Mouse (Mus musculus): ENCODE results near the gene Ndufa9.
A peak's percentile ranks its signal among the peaks of the same experiment; 100 is the strongest.

Gene Ndufa9

GRCm38 (mm10) chr6:126848712-126849704 lies at the start of gene Ndufa9:
Ndufa9 (minus strand) TSS chr6:126849136.
- peak; percentile 96 for DNase-seq

GRCm38 (mm10) chr6:126877118-126877517 lies 28.2 kb upstream of the Ndufa9 start:
- DNase-seq = no peak

GRCm38 (mm10) chr6:126852881-126853280 lies 3.9 kb upstream of the Ndufa9 start, which contains the start of gene Akap3:
Akap3 (plus strand) TSS chr6:126853098.
- no peak for DNase-seq

GRCm38 (mm10) chr6:126836628-126837027 lies 12.3 kb downstream of the Ndufa9 start:
- DNase-seq = no peak

GRCm38 (mm10) chr6:126823087-126823486 lies 25.8 kb downstream of the Ndufa9 start:
- no peak for DNase-seq

- DNase-seq = no peak
Observed at GRCm38 (mm10) chr6:126816338-126816737, 32.6 kb downstream of the Ndufa9 start.

GRCm38 (mm10) chr6:126815206-126815750 lies 33.7 kb downstream of the Ndufa9 start:
- DNase-seq = no peak

GRCm38 (mm10) chr6:126811481-126811880 lies 37.5 kb downstream of the Ndufa9 start:
- no peak for DNase-seq

- DNase-seq = no peak
Observed at GRCm38 (mm10) chr6:126808561-126808960, 40.4 kb downstream of the Ndufa9 start.

GRCm38 (mm10) chr6:126808134-126808533 lies 40.8 kb downstream of the Ndufa9 start:
- DNase-seq = no peak

- DNase-seq = no peak
Observed at GRCm38 (mm10) chr6:126806783-126807182, 42.2 kb downstream of the Ndufa9 start.

- DNase-seq = no peak
Observed at GRCm38 (mm10) chr6:126802946-126803345, 46.0 kb downstream of the Ndufa9 start.

GRCm38 (mm10) chr6:126794751-126795150 lies 54.2 kb downstream of the Ndufa9 start:
- DNase-seq = no peak

GRCm38 (mm10) chr6:126793689-126794088 lies 55.2 kb downstream of the Ndufa9 start:
- no peak for DNase-seq

- DNase-seq = peak; percentile 43
Observed at GRCm38 (mm10) chr6:126791964-126792363, 57.0 kb downstream of the Ndufa9 start.

GRCm38 (mm10) chr6:126791488-126791887 lies 57.4 kb downstream of the Ndufa9 start:
- DNase-seq = no peak

- no peak for DNase-seq
Observed at GRCm38 (mm10) chr6:126788863-126789262, 60.1 kb downstream of the Ndufa9 start.

GRCm38 (mm10) chr6:126784206-126784605 lies 64.7 kb downstream of the Ndufa9 start:
- no peak for DNase-seq

GRCm38 (mm10) chr6:126783651-126784066 lies 65.3 kb downstream of the Ndufa9 start:
- DNase-seq = no peak

GRCm38 (mm10) chr6:126783056-126783455 lies 65.9 kb downstream of the Ndufa9 start:
- no peak for DNase-seq

GRCm38 (mm10) chr6:126777889-126778288 lies 71.0 kb downstream of the Ndufa9 start:
- DNase-seq = no peak

- no peak for DNase-seq
Observed at GRCm38 (mm10) chr6:126773873-126774272, 75.1 kb downstream of the Ndufa9 start.

GRCm38 (mm10) chr6:126772326-126772725 lies 76.6 kb downstream of the Ndufa9 start:
- peak; percentile 17 for DNase-seq

Data from kidney, postnatal 14 days (tissue).